Mouse (Mus musculus) lung, adult 2 months (tissue): Measurements from ENCODE around the gene Gm21962.

Source experiments
- CTCF ChIP-seq: fragments of 200-500 bp; IDR thresholded peaks from 2 replicates; pipeline ENCODE4 v1.5.1; 2011; ENCODE audit warnings: mild to moderate bottlenecking, low read length, control low read depth; ENCODE audit not compliant: insufficient read depth
- POLR2A ChIP-seq: fragments of 200-500 bp; IDR thresholded peaks from 2 replicates; pipeline ENCODE4 v1.6.1; 2011; ENCODE audit warnings: low read depth, mild to moderate bottlenecking, control low read depth, low read length, borderline replicate concordance; ENCODE audit errors: extremely low read depth

GRCm38 (mm10) chr3:137641238-137641637 lies 30.1 kb upstream of the Gm21962 start:
- TF ChIP-seq POLR2A (no peak), CTCF (no peak)
